13 mouse cellular contexts compared by ENCODE assay signal in the genomic region with DNA sequence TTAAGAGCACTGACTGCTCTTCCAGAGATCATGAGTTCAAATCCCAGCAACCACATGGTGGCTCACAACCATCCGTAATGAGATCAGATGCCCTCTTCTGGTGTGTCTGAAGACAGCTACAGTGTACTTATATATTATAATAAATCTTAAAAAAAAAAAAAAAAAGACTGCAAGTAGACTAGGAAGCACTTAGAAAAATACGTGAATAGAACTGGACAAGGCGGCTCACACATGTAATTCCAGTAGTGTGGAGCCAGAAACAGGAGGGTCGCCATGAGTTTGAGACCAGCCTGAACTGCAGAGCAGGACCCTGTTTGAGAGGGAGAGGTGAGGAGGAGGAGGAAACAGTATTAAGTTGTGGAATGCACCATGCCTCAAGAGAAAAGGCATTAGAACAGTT. TPM values are rescaled to one million over a fixed set of nuclear protein-coding genes. Genes with fewer than 3 reads are reported as not detected.
A peak's percentile ranks its signal among the peaks of the same experiment; 100 is the strongest.
DNase-seq lines count a peak whose midpoint lies in the region; ATAC-seq and TF ChIP-seq lines count a peak whose summit lies in the region.
"Not testable (repeated sequence)": the region's sequence is repeated elsewhere in the genome, so short reads cannot be mapped to it uniquely, and the experiment has no call there.
"Had no signal": no experiment of that assay in that cellular context is flagged by ENCODE, and none has a peak within 500 bp of the region (broad histone marks: within the 10 kb centered on the region; RNA-seq: fewer than 3 reads in every experiment).

No protein-coding gene starts in this region.

- H3K9ac ChIP-seq in embryonic facial prominence, embryonic 12.5 days; forebrain, embryonic 15.5 days (replicated peaks); intestine, postnatal 0 days (ENCODE audit: low read depth, low read length): not testable (repeated sequence)
- peak overlapping the region; percentile 82 for H3K9ac ChIP-seq in liver, embryonic 12.5 days

- H3K4me3 ChIP-seq in embryonic facial prominence, embryonic 12.5 days: peak overlapping the region; percentile 59; the same call in 1 of the 2 replicates
- peak overlapping the region; percentile 73 for H3K4me3 ChIP-seq in forebrain, embryonic 15.5 days
- peak overlapping the region; percentile 70 for H3K4me3 ChIP-seq in hindbrain, embryonic 10.5 days
- H3K4me3 ChIP-seq in intestine, postnatal 0 days (ENCODE audit: low read depth, low read length): not testable (repeated sequence)
- H3K4me3 ChIP-seq in liver, embryonic 12.5 days: peak overlapping the region; percentile 72
- peak overlapping the region; percentile 66 for H3K4me3 ChIP-seq in macrophage (ENCODE audit: inconsistent target)
- H3K4me3 ChIP-seq in myocyte: peak overlapping the region; percentile 75

- not testable (repeated sequence) for H3K9me3 ChIP-seq in embryonic facial prominence, embryonic 12.5 days; forebrain, embryonic 15.5 days; hindbrain, embryonic 10.5 days; intestine, postnatal 0 days (ENCODE audit: control insufficient read depth); liver, embryonic 12.5 days (replicated peaks)

- not testable (repeated sequence) for DNase-seq in hindbrain, embryonic 10.5 days (ENCODE audit: low spot score)

- peak overlapping the region; percentile 55 for H3K4me2 ChIP-seq in embryonic facial prominence, embryonic 12.5 days (replicated peaks)
- H3K4me2 ChIP-seq in forebrain, embryonic 15.5 days (replicated peaks): peak overlapping the region; percentile 56
- peak overlapping the region; percentile 70 for H3K4me2 ChIP-seq in intestine, postnatal 0 days (replicated peaks; ENCODE audit: low read depth)
- H3K4me2 ChIP-seq in liver, embryonic 12.5 days: peak overlapping the region; percentile 82
- H3K4me2 ChIP-seq in myocyte (ENCODE audit: low read depth): not testable (repeated sequence)

- H3K4me1 ChIP-seq in embryonic facial prominence, embryonic 12.5 days; intestine, postnatal 0 days (replicated peaks; ENCODE audit: control insufficient read depth, insufficient read depth, low read length): not testable (repeated sequence)
- H3K4me1 ChIP-seq in forebrain, embryonic 15.5 days: peaks cover 14% of the 10 kb centered on the region
- peaks cover 12% of the 10 kb centered on the region for H3K4me1 ChIP-seq in hindbrain, embryonic 10.5 days (replicated peaks)
- H3K4me1 ChIP-seq in liver, embryonic 12.5 days: peaks cover 75% of the 10 kb centered on the region

- H3K79me2 ChIP-seq in macrophage (ENCODE audit: inconsistent target): peaks cover 64% of the 10 kb centered on the region
- not testable (repeated sequence) for H3K79me2 ChIP-seq in myocyte (ENCODE audit: control insufficient read depth, insufficient read depth)

- H3K27ac ChIP-seq in embryonic facial prominence, embryonic 12.5 days; forebrain, embryonic 15.5 days (replicated peaks); hindbrain, embryonic 10.5 days; intestine, postnatal 0 days (ENCODE audit: low read depth, low read length): not testable (repeated sequence)
- H3K27ac ChIP-seq in liver, embryonic 12.5 days: peak overlapping the region; percentile 99
- peak overlapping the region; percentile 90; the same call in 1 of the 2 replicates for H3K27ac ChIP-seq in macrophage

- TF ChIP-seq POLR2A in myocyte (IDR thresholded peaks at IDR 0.05; ENCODE audit: insufficient read length, low read depth): not testable (repeated sequence)

- peaks cover 20% of the 10 kb centered on the region; the same call in 1 of the 2 replicates for H3K36me3 ChIP-seq in embryonic facial prominence, embryonic 12.5 days
- peaks cover 16% of the 10 kb centered on the region for H3K36me3 ChIP-seq in forebrain, embryonic 15.5 days
- H3K36me3 ChIP-seq in hindbrain, embryonic 10.5 days: peaks cover 46% of the 10 kb centered on the region
- H3K36me3 ChIP-seq in intestine, postnatal 0 days (ENCODE audit: control insufficient read depth, insufficient read depth): peaks cover 25% of the 10 kb centered on the region; the same call in 1 of the 2 replicates
- peaks cover 49% of the 10 kb centered on the region for H3K36me3 ChIP-seq in liver, embryonic 12.5 days
- peaks cover 39% of the 10 kb centered on the region for H3K36me3 ChIP-seq in macrophage (ENCODE audit: inconsistent target)
- H3K36me3 ChIP-seq in myocyte (ENCODE audit: control insufficient read depth, insufficient read depth): not testable (repeated sequence)

- not testable (repeated sequence) for TF ChIP-seq CTCF in intestine, postnatal 0 days (IDR thresholded peaks at IDR 0.05; ENCODE audit: low read depth)

- 95% methylated on average over 4 of the region's 4 CpGs for WGBS in embryonic facial prominence, embryonic 12.5 days
- 93% methylated on average over 4 of the region's 4 CpGs for WGBS in forebrain, embryonic 15.5 days
- 93% methylated on average over 4 of the region's 4 CpGs for WGBS in hindbrain, embryonic 10.5 days
- WGBS in intestine, postnatal 0 days: 89% methylated on average over 4 of the region's 4 CpGs
- WGBS in liver, embryonic 12.5 days (ENCODE audit: insufficient replicate concordance): 73% methylated on average over 4 of the region's 4 CpGs
- WGBS in macrophage (ENCODE audit: missing documents): 79% methylated on average over 4 of the region's 4 CpGs

- not testable (repeated sequence) for ATAC-seq in embryonic facial prominence, embryonic 12.5 days (ENCODE audit: insufficient number of reproducible peaks, insufficient read depth, low FRiP score, low TSS enrichment); forebrain, embryonic 15.5 days (replicated peaks); intestine, postnatal 0 days; liver, embryonic 12.5 days

- peak overlapping the region; percentile 81 for H3ac ChIP-seq in myocyte (ENCODE audit: control insufficient read depth, insufficient read length)

- H3K27me3 ChIP-seq in embryonic facial prominence, embryonic 12.5 days; forebrain, embryonic 15.5 days; hindbrain, embryonic 10.5 days (ENCODE audit: insufficient read depth, poor library complexity, severe bottlenecking); intestine, postnatal 0 days (replicated peaks; ENCODE audit: control insufficient read depth, insufficient read depth, low read length); liver, embryonic 12.5 days (replicated peaks); myocyte (ENCODE audit: control insufficient read depth, insufficient read depth, insufficient read length): not testable (repeated sequence)

RNA-seq across cellular contexts. Expression of a gene that starts 1.1 kb away (rescaled TPM):
- polyA plus RNA-seq in embryonic facial prominence, embryonic 12.5 days (2016; fragmentation: Nextera tagmentation; extraction: Ambion mirVana): 23.6 and 26.0 TPM in 2 replicates
- 33.4 and 36.6 TPM in 2 replicates for polyA plus RNA-seq in forebrain, embryonic 15.5 days (2015; fragmentation: Nextera tagmentation; extraction: Ambion mirVana)
- polyA plus RNA-seq in hindbrain, embryonic 10.5 days (2016; fragmentation: Nextera tagmentation; extraction: Ambion mirVana): 27.4 and 32.7 TPM in 2 replicates
- polyA plus RNA-seq in intestine, postnatal 0 days (2015; fragmentation: Nextera tagmentation; extraction: Ambion mirVana): 14.0 and 15.1 TPM in 2 replicates
- polyA plus RNA-seq in liver, embryonic 12.5 days (2016; fragmentation: Nextera tagmentation; extraction: Ambion mirVana): 22.9 and 23.5 TPM in 2 replicates
- 100 to 1,000 TPM; 127 to 223 (median 160) TPM for total RNA-seq in macrophage (2018; cell fraction: chromatin; rRNA removed)
- 10 to 100 TPM; 15.4 to 41.1 (median 24.8) TPM for total RNA-seq in macrophage (2018; cell fraction: cytosol; rRNA removed)
- 100 to 1,000 TPM in 11 of 26 experiments, 10 to 100 TPM in 15; 59.9 to 137 (median 93.6) TPM for total RNA-seq in macrophage (2018; cell fraction: nucleus; rRNA removed)
- polyA plus RNA-seq in macrophage (2018): 19.7 to 29.3 TPM (median 20.3 TPM) in 3 replicates
- 17.4 TPM for polyA plus RNA-seq in myocyte (2012; fragmentation: generic; extraction: Trizol)

RNA-seq across cellular contexts. Expression of a gene that starts 30.4 kb away (rescaled TPM):
- 2.0 and 2.7 TPM in 2 replicates for polyA plus RNA-seq in embryonic facial prominence, embryonic 12.5 days (2016; fragmentation: Nextera tagmentation; extraction: Ambion mirVana)
- 0.56 and 0.63 TPM in 2 replicates for polyA plus RNA-seq in forebrain, embryonic 15.5 days (2015; fragmentation: Nextera tagmentation; extraction: Ambion mirVana)
- 3.9 and 4.2 TPM in 2 replicates for polyA plus RNA-seq in hindbrain, embryonic 10.5 days (2016; fragmentation: Nextera tagmentation; extraction: Ambion mirVana)
- polyA plus RNA-seq in intestine, postnatal 0 days (2015; fragmentation: Nextera tagmentation; extraction: Ambion mirVana): 3.2 and 3.7 TPM in 2 replicates
- polyA plus RNA-seq in liver, embryonic 12.5 days (2016; fragmentation: Nextera tagmentation; extraction: Ambion mirVana): 159 and 161 TPM in 2 replicates
- total RNA-seq in macrophage (2018; cell fraction: chromatin; rRNA removed): 100 to 1,000 TPM in 4 of 26 experiments, 10 to 100 TPM in 21, 1 to 10 TPM in 1; 5.6 to 198 (median 45.1) TPM
- total RNA-seq in macrophage (2018; cell fraction: cytosol; rRNA removed): 10 to 100 TPM; 16.1 to 69.7 (median 46.9) TPM
- 100 to 1,000 TPM in 8 of 26 experiments, 10 to 100 TPM in 18; 15.3 to 160 (median 78.6) TPM for total RNA-seq in macrophage (2018; cell fraction: nucleus; rRNA removed)
- polyA plus RNA-seq in macrophage (2018): 11.1 to 85.5 TPM (median 12.1 TPM) in 3 replicates
- polyA plus RNA-seq in myocyte (2012; fragmentation: generic; extraction: Trizol): 37.4 TPM
- polyA plus RNA-seq: Patski had no signal

RNA-seq across cellular contexts. Expression of a gene that starts 51.5 kb away (rescaled TPM):
- not detected in 2 replicates for polyA plus RNA-seq in embryonic facial prominence, embryonic 12.5 days (2016; fragmentation: Nextera tagmentation; extraction: Ambion mirVana)
- not detected in 2 replicates for polyA plus RNA-seq in forebrain, embryonic 15.5 days (2015; fragmentation: Nextera tagmentation; extraction: Ambion mirVana)
- not detected in 2 replicates for polyA plus RNA-seq in hindbrain, embryonic 10.5 days (2016; fragmentation: Nextera tagmentation; extraction: Ambion mirVana)
- polyA plus RNA-seq in intestine, postnatal 0 days (2015; fragmentation: Nextera tagmentation; extraction: Ambion mirVana): not detected in 2 replicates
- not detected in 2 replicates for polyA plus RNA-seq in liver, embryonic 12.5 days (2016; fragmentation: Nextera tagmentation; extraction: Ambion mirVana)
- total RNA-seq in macrophage (2018; cell fraction: chromatin; rRNA removed): not detected
- not detected for total RNA-seq in macrophage (2018; cell fraction: cytosol; rRNA removed)
- not detected for total RNA-seq in macrophage (2018; cell fraction: nucleus; rRNA removed)
- polyA plus RNA-seq in macrophage (2018) (not detected in 3 replicates), myocyte (2012; fragmentation: generic; extraction: Trizol) (not detected)
- total RNA-seq: gastrocnemius, adult 18-20 months; heart, adult 18-20 months; hematopoietic stem cell, adult 5-6 weeks; megakaryocyte-erythroid progenitor cell, adult 5-6 weeks had no signal
- polyA plus RNA-seq: cortical plate, adult 2 months; Patski had no signal

RNA-seq across cellular contexts. Expression of a gene that starts 51.6 kb away (rescaled TPM):
- not detected in 2 replicates for polyA plus RNA-seq in embryonic facial prominence, embryonic 12.5 days (2016; fragmentation: Nextera tagmentation; extraction: Ambion mirVana)
- polyA plus RNA-seq in forebrain, embryonic 15.5 days (2015; fragmentation: Nextera tagmentation; extraction: Ambion mirVana): not detected in 2 replicates
- polyA plus RNA-seq in hindbrain, embryonic 10.5 days (2016; fragmentation: Nextera tagmentation; extraction: Ambion mirVana): not detected in 2 replicates
- not detected in 2 replicates for polyA plus RNA-seq in intestine, postnatal 0 days (2015; fragmentation: Nextera tagmentation; extraction: Ambion mirVana)
- polyA plus RNA-seq in liver, embryonic 12.5 days (2016; fragmentation: Nextera tagmentation; extraction: Ambion mirVana): not detected in 2 replicates
- 1 to 10 TPM in 1 of 26 experiments, not detected in 25; 2.5 TPM for total RNA-seq in macrophage (2018; cell fraction: chromatin; rRNA removed)
- total RNA-seq in macrophage (2018; cell fraction: cytosol; rRNA removed): under 1 TPM in 6 of 26 experiments, not detected in 20; 0.09 to 0.19 (median 0.10) TPM
- 1 to 10 TPM in 1 of 26 experiments, not detected in 25; 1.5 TPM for total RNA-seq in macrophage (2018; cell fraction: nucleus; rRNA removed)
- polyA plus RNA-seq in macrophage (2018): not detected in 3 replicates
- 0.32 TPM for polyA plus RNA-seq in myocyte (2012; fragmentation: generic; extraction: Trizol)
- total RNA-seq: gastrocnemius, adult 18-20 months; heart, adult 18-20 months; hematopoietic stem cell, adult 5-6 weeks; megakaryocyte-erythroid progenitor cell, adult 5-6 weeks had no signal
- polyA plus RNA-seq: Patski had no signal
